Mouse (Mus musculus) liver, embryonic 14.5 days (tissue): Measurements from ENCODE around the gene Defb47.

Experiments
- CTCF ChIP-seq: IDR thresholded peaks from 2 replicates; pipeline ENCODE4 v1.5.1; 2016; ENCODE audit warnings: antibody characterized with exemption, low read depth, control low read depth
- EP300 ChIP-seq: IDR thresholded peaks from 2 replicates; pipeline ENCODE4 v1.6.1; 2016; ENCODE audit warnings: antibody characterized with exemption, low read depth

DNA sequence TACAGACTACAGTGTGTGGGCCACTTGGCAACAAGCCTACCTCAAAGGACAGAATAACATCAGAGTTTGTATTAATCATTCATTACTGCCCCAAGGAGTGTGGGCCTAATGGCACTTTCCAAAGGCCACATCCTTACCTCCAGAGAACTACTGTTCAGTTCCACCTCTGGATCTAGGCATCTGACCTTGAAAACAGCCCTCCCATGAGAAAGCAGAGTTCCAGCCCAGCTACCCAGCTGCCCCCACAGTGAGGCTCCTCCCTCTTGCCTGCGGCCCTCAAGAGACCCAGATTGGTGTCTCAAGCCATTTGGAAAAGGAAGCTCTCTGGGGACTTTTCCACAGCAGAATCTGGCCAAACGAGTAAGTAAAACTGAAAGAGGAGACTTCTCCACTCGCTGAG lies 48.8 kb downstream of the Defb47 start, which contains the start of gene Defb42:
- TF ChIP-seq EP300 (no peak), CTCF (no peak)
